Mouse (Mus musculus): ENCODE results near the gene Utrn.

DNA sequence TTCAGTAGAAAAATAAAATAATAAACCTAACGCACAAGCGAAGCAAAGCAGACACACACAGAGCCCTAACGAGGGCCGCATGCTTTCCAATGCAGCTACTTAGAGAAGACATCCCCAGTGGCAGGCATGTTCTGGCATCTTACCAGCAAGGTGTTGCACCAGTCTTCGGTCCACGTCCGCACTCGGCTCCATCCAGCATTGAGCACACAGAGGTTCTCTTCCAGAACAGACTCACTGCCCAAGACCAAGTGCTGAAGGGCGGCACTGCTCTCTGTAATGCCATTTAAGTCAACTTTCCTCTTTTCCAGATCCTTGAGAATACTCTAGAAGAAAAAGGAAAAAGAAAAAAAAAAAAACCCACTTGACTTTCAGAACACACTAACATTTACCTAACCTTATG lies 197.6 kb downstream of the Utrn start:
- no peak for TF ChIP-seq CTCF (IDR thresholded peaks at IDR 0.05; ENCODE audit: borderline replicate concordance, insufficient read depth, low read depth, low read length)
- no peak for TF ChIP-seq POLR2A (IDR thresholded peaks at IDR 0.05; ENCODE audit: borderline replicate concordance, insufficient read depth, low read length)
